Mouse (Mus musculus) ovary, adult 18-20 months (tissue): ENCODE results near the gene Rfx1.

Source experiments
- DNase-seq: peaks from one replicate; pipeline ENCODE4 v3.0.0; 2022; ENCODE audit warnings: low spot score, mixed read lengths

Gene Rfx1

DNA sequence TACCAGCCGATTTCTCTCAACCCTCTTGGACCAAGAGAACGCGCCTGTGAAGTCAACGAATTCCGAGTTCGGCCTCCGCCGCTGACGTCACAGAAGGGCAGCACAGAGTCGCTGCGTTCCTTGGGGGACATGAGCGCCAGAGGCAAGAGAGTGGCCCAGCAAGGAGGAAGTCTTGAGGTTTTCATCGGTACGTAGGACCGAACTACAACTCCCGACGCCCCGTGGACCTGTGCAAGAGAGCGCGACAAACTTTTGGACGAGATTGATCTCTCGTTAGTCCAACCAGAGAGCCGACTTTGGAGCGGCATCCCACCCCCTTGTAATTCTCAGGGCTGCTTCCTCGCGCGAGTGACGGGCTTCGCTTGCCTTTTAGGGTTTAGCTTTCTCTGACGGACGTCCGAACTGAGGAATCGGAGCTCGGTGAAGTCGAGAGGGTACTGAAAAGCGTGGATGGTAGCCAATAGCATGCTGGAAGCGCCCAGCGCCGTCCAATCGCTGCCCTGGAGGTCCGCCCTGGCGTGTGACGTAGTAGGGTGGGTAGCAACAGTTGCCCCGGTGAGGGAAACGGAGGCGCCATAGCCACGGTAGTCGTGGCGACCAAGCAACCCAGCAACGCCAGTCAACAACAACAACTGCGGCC lies at the start of gene Rfx1:
TSS of gene Rfx1 (plus strand) at position 544 of the 640 bp plus-strand sequence.
- DNase-seq: peak; percentile 100

DNA sequence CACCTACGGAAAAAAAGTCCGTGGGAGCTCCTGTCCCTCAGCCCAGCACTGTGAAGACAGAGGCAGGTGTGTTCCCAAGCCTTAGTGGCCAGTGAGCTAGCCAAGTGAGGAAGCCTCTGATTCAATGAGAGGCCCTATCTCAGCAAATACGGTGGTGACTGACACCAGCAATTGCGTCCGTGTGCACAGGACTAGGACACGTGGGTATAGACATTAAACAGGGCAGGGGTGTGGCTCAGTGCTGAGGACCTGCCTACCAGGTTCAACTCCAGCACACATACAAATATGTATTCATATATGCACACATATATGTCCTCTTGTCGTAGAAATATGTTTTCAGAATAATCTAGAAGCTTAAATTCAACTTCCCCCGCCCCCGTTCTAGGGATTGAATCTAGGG lies 46.9 kb upstream of the Rfx1 start:
- no peak for DNase-seq

DNA sequence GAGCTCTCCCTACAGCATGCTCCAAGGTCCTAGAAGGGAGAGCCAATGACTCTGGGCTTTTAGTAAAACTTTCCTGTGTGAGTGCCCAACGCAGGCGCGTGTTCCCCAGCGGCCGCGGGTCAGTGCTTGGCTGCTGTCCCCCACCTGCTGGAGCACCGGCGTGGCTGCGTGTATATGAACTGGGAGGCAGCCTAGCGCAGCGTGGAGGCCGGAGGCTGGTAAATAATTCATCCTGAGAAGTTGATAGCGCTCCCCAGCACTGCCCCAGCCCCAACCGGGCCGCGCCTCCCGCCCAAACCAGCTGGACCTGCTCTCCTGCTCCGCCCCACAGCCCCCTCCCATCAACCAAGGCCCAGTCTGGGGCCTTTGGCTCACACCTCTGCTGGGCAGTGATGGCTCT lies 45.5 kb upstream of the Rfx1 start, which contains the start of gene Palm3:
TSS of gene Palm3 (plus strand) at position 376 of the 400 bp plus-strand sequence.
- DNase-seq: no peak

DNA sequence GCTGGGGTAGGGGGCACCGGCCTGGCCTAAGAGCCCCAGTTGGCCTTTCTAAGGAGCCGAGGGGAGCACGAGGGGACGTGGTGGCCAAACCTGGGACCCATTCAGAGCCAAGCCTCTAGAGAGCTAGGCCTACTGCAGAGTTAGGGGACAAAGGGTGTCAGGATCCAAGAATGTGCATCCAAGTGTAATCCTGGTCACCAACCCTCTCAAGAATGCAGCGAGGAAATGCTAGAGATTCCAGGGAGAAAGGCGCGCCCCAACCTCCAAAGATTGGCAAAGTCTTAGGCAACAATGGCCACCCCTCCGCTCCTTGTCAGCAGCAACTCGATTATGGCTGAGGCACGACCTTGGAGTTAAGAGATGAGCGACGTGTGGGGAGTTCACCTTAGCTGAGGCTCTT lies 45.1 kb upstream of the Rfx1 start:
- DNase-seq: no peak

DNA sequence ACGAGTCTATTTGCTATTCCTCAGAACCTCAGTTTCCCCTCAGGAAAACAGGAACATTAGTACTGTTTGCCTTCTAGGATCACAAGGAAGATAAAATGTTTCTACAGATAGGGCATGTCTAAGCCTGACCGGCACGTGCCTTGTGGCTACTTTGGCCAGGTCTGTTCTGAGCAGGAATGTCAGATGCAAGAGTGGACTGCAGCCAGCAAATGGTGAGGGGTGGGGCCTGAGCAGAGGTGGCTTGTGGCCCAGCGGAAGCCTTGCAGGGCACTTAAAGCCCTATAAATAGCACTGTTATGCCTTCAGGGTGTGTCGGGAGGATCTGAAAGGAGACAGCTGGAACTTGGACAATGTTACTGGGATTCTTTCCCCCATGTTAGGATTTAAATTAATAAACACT lies 43.5 kb upstream of the Rfx1 start:
- DNase-seq: no peak

DNA sequence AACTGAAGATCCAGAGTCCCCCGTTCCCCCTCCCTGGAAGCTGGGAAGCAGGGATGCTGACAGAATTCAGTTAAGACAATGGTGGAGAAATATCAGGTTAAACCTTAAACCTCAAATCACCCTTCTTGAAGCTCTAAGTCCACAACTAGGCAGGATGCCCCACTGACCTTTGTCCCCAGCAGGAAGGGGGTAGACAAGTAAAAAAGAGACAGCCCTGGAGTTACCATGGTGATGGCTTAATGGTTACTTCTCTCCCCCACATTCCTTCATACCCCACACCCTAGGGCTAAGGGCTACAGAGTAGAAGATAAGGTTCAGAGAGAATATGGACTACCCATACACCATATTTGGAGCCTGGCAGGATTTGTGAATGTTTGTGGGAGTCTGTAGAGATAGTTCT lies 43.0 kb upstream of the Rfx1 start:
- no peak for DNase-seq

DNA sequence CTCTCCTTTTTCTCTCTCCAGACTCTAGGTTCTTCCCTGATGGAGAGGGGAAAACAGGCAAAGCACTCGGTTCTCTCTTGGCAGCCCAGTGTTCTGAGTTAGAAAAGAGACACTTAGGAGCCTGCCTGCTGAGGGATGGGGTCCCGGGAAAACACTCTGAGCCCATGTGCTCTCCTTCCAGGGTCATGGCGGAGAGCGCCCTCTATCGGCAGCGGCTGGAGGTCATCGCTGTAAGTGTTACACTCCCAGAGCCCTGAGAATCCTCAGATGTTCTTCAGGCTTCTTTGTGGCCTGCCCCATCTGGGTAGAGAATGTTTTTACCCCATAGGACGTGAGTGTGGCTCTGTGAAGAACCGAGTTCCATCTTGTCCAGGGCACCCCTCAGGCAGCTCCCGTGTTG lies 42.5 kb upstream of the Rfx1 start:
- DNase-seq: no peak

DNA sequence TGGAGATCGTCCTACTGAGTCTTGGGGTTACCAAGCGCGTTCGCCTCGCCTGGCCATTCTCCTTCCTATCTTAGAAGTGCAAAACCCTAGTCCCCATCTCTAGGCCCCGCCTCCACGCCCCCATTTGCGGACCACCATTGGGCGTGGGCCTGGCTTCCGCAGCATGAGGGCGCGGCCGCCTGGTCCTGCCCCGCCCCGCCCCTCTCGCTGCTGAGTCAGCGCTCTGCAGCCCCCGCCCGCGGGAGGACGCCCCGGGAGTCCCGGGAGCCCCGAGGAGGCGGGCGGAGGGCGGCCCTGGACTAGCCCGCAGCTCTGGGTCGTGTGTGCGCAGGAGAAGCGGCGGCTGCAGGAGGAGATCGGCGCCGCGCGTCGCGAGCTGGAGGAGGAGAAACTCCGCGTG lies 40.8 kb upstream of the Rfx1 start:
- DNase-seq: peak; percentile 54

DNA sequence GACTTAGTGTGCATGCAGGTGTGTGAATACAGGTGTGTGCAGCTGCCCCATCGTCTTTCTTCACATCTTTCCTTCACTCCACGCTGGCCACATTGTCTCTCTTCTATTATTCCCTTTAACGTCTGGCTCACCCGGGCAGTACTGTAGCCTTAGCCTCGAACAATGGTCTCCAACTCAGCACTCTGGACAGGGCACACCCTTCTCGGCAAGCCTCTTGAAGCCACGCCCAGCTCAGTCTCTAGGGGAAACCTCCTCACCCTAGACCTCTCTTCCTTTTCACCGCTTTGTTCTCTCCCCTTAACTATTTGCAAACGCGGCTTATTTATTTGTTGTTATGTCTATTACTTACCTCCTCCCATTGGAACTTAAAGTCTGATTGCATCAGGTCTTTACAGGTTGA lies 39.2 kb upstream of the Rfx1 start:
- DNase-seq: no peak

DNA sequence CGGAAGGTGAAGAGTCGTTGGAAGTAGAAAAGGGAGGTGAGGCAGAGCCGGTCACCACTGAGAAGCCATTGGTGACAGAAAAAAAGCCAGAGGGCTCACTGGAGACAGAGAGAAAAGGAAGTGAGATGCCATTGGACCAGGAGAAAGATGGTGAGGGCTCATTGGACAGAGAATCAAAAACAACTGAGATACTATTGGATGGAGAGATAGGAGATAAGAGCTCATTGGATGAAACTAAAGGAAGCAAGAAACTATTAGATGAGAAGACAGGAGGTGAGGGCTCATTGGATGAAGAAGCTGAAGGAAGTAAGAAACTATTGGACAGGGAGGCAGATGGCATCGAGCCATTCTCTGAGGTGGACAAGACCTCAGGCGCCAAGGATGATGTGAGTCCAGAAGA lies 37.4 kb upstream of the Rfx1 start:
- DNase-seq: no peak

DNA sequence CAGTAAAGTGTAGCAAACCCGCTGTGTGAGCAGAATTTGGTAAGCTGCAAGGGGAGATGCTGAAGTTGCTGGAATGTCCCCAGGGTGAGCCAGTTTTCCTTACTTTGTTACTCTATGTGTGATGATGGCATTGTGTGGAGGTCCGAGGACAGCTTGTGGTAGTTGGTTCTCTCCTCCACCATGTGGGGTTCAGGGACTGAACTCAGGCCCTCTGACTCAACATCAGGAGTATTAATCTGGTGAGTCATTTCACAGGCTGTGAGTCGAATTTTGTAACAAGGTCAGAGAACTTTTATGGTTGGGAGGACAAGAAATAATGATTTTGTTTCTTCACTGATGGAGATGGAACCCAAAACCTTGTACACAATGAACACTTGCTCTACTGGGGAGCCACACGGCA lies 33.9 kb upstream of the Rfx1 start:
- DNase-seq: no peak

DNA sequence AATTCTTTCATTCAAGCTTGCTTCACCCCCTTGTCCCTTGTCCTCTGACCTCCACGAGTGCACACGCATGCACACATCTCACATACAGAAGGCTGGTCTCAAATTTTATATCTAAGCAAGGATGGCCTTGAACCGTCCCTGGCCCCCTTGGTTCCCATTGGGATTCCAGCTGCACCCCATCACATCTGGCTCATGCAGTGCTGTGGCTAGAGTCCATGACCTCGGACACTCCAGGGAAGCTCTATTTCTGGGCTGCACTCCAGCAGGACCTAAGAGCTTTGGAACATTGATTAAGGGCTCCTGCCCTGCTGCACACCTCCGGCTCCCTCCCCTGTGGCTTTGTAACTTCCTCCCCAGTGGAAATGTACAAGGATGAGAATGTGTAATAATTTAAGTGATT lies 28.6 kb upstream of the Rfx1 start:
- DNase-seq: peak; percentile 54

DNA sequence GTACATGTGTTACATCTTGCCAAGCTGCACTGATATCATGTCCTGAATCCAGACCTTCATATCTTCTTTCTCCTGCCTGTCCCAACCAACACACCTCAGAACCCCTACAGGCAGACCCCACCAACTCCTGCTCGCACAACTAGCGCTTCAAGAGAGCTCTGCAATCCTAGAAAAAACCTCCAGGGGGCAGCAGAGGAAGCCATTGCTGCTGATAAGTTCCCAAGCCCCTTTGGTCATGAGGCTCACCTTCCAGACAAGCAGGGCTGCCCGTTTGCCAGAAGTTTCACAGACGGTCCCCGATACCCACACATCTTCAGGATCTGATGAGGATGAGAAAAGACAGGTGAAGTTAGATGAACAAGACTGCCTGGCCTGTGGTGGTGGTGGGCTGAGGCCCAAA lies 27.6 kb upstream of the Rfx1 start:
- DNase-seq: no peak

DNA sequence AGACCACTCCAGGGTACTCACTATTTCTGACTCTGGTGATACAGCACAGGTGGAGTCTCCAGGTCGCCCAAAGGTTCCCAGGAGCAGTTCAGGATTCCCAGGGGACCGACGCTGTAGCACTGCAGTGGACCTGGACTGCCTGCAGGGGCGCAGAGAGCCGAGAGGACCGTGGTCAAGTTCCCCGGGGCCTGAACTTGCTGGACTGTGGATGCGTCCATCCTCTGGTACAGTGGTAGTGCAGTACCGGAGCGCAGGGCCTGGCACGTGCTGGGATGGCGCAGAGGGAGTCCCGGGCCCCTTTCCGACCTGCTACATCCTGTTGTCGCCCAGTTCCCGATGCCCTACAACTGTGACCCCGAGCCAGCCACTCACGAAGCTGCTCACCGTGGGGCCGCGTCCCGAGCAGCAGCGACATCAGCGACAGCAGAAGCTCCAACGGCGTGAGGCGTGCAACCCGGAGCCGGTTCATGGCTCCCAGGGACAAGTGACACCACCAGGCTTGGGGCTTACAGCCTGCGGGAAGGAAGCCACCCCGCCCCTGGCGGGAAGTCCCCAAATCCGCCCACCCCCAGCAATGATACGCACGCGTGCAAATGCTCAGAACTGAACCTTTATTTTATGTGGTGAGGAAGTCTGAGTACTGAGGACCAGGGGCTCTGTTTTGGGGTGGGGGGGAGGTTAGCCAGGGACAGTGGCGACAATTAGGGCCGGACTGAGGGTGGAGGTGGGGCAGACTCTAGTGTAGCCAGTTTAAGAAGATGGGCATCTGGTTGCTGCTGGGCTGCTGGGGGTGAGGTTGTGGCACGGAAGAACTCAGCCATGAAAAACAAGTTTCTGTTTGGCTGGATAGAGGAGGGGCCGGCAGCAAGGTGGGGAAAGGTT lies 24.3 kb upstream of the Rfx1 start, which contains the start of gene Il27ra:
TSS of gene Il27ra (minus strand) at position 524 of the 882 bp plus-strand sequence.
- no peak for DNase-seq

DNA sequence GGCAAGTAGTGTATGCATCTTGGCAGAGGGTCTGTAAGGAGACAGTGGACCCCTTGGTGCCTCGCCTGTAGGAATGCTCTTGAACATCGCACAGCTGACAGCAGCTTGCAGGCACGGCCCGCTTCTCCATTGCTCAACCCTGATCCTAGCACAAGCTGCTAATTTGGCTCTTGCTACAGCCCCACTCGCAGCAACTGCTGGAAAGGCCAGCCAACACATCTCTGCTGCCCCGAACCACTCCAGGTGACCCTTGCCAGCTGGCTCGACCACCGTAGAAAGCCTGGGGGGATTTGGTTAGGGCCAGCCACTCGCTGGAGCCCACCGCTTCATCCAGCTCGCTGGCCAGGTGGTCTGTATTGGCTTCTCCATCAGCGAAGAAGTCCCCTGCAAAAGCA lies 23.7 kb upstream of the Rfx1 start:
- DNase-seq: no peak

DNA sequence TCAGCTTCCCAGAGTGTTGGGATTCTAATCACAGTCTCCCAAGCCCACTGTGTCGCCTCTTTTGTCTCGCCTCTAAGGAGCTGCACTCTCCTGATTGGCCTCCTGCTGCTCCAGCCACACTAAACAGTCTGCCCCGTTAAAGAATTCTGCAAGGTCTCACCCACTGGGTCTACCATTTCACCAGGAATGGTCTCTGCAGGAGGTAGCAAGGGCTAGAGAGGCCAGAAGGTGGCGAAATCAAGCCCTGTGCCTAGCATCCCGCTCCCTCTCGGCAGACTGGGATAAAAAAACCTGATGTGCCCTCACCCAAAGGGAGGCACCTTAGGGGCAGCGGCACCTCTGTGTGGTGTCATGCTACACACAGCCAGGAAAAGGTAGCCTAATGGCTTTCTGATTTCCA lies 22.5 kb upstream of the Rfx1 start:
- DNase-seq: no peak

DNA sequence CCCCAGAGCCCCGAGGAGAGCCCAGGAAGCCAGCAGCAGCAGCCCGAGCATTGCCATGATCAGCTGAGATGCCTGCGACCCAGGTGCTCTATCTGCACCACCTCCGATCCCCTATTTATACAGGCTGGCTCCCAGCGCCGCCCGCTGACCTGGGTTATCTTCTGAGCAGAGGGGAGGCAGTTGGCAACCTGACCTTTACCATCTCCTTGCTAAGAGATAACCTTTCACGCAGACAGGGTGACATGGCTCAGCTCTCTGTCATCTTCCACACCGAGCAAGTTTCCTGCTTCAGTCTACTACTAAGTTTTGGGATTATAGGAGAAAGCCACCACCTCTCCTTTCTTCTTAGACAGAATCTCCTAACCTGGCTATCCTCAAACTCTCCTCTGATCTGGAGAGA lies 21.7 kb upstream of the Rfx1 start, which contains the start of gene Rln3:
TSS of gene Rln3 (minus strand) at position 101 of the 400 bp plus-strand sequence.
- no peak for DNase-seq

DNA sequence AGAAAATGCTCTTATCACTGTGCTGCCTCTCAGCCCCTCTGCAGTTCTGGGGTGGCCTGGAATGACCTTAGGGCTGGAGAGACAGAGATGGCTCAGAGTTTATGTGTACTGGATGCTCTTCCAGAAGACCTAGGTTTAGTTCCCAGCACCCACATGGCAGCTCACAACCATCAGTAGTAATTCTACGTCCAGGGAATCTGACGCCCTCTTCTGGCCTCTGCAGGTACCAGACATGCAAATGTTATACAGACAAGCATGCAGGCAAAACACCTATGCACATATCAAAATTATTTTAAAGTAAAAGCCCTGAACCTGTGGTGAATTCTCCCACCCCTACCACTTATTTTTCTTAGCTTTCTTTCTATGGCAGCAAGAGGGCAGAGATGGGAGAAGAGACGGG lies 20.1 kb upstream of the Rfx1 start:
- no peak for DNase-seq

DNA sequence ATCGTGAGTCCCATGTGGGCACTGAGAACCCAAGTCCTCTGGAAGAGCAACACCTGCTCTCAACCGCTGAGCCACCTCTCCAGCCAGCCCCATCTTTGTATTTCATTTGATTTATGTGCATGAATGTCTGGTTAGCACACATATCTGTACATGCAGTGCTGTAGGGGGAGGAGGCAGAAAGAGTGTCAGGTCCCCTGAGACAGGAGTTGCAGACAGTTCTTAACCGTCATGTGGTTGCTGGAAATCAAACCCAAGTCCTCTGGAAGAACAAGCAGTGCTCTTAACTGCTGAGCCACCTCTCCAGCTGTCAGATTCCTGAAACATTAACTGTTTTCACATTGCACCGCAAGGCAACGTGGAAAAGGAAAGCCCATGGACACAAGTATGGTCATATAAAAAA lies 18.5 kb upstream of the Rfx1 start:
- DNase-seq: no peak

DNA sequence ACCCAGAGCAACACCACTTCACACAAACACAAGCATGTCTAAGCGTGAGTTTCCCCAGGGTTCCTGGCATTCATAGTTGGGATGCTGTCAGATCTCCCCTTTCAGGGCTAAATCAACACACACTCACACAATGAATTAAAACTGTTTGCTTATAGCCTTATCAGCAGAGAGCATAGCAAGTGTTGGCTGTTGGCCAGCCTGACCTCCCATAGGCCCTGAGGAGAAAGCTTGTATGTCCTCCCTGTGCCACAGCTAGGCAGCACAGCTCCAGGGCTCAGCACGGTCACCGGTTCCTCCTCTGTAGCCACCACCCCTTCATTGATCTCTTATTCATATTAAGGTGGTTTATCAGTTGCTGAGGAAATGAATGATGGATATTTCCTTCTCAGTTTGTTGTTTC lies 13.9 kb upstream of the Rfx1 start:
- no peak for DNase-seq

DNA sequence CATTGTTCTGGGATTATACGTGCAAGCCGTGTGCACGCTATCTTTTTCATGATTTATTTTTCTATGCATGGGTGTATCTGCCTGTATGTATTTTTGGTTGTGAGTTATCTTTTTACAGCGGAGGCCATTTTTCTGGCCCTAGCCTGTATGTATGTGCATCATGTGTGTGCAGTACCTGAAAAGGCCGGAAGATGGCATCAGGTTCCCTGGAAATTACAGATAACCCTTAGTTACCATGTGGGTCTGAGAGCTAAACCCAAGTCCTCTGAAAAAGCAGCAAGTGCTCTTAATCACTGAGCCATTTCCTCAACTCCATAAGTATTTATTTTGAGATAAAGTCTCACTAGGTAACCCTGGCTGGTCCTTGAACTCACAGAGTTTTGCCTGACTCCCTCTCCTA lies 13.4 kb upstream of the Rfx1 start:
- no peak for DNase-seq

DNA sequence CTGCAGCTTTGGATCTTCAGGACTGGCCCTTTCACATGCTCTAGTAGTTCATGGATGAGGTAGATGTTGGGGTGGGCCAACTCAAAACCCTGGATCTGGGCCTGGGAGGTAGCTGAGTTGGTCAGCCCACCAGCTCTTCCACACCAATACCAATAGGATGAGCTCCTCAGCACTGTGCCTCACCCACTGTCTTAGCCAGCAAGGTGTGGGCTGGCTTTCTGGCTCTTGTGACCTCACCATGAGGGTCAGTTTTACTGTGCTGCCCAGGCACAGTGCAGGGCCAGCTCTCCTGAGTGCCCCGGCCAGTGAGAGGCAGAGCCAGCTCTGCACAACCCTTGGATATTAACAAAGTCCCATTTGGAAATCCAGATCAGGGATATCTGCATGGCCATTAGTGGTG lies 8.8 kb upstream of the Rfx1 start:
- DNase-seq: no peak

DNA sequence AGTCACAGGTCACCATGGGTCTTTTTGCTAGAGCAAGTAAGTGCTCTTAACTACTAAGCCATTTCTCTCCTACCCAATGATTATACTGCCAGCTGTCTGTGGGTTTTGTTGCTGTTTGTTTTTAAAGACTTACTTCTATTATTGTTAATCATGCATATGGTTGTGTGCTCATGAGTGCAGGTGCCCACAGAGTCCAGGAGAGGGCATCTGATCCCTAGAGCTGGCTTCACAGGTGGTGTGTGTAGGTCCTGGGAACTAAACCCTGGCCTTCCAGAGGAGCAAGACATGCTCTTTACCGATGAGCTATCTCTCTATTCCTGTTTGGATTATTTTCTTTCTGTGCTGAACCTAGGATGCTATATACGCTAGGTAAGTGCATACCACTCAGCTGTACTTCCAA lies 7.4 kb upstream of the Rfx1 start:
- no peak for DNase-seq

DNA sequence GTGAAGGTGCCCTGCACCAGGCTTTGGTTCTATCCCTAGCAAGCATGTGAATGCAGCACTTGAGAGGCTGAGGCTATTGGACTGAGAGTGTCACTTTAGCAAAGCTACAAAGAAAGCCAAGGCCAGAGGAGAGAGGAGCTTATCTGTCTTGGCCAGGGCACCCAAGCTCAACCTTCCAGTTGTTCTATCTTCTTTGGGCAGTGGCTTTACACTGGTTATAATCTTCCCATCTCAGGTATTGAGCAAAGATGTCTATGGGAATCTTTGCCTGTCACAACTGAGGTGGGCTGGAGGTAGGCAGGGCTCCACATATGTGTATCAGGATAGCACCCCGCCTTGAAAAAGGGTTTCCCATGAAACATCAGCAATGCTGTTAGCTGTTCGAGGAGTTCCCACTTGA lies 6.4 kb upstream of the Rfx1 start:
- DNase-seq: no peak
